ENCODE assay signal across 25 mouse cellular contexts in the genomic region with DNA sequence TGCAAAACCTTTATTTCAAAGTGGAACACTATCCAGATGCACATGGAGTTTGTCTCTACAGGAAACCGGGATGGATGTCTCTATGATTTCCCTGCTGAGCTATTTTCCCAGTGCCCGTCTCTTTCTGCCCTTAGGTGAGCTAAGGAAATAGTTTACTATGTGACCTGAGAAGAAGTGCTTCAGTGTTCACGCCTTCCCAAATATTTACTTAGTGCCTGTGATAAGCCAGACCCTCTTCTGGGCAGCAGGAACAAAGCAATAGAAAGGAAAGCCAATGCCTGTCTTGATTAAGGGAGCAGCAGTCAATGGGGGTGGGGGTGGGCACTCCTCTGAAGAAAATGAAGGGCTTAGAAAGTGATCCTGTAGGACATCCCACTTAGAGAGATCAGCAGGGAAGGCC.
DNase-seq lines count a peak whose midpoint lies in the region; ATAC-seq and TF ChIP-seq lines count a peak whose summit lies in the region.
"Had no signal": no experiment of that assay in that cellular context is flagged by ENCODE, and none has a peak within 500 bp of the region (broad histone marks: within the 10 kb centered on the region; RNA-seq: fewer than 3 reads in every experiment).

No protein-coding gene starts in this region.

- no peak overlapping the region; the same call in 1 of the 2 replicates for H3K27ac ChIP-seq in lung, embryonic 14.5 days (ENCODE audit: low read depth)
- no peak overlapping the region for H3K27ac ChIP-seq in stomach, embryonic 16.5 days (ENCODE audit: low read length)
- H3K27ac ChIP-seq: embryonic facial prominence, embryonic 12.5 days; embryonic facial prominence, embryonic 15.5 days; heart, embryonic 15.5 days; hindbrain, embryonic 10.5 days had no signal

- H3K4me1 ChIP-seq in lung, embryonic 14.5 days (ENCODE audit: insufficient read depth), result no peaks in the 10 kb centered on the region
- no peaks in the 10 kb centered on the region for H3K4me1 ChIP-seq in stomach, embryonic 16.5 days (ENCODE audit: control insufficient read depth, insufficient read depth, low read length)
- H3K4me1 ChIP-seq: embryonic facial prominence, embryonic 12.5 days; embryonic facial prominence, embryonic 15.5 days; hindbrain, embryonic 10.5 days had no signal

- H3K9ac ChIP-seq in lung, embryonic 14.5 days, result no peak overlapping the region
- no peak overlapping the region for H3K9ac ChIP-seq in stomach, embryonic 16.5 days (ENCODE audit: low read length)
- H3K9ac ChIP-seq: embryonic facial prominence, embryonic 12.5 days; embryonic facial prominence, embryonic 15.5 days; forebrain, postnatal 0 days; heart, embryonic 12.5 days; heart, embryonic 15.5 days; hindbrain, embryonic 13.5 days had no signal

- no peaks in the 10 kb centered on the region for H3K9me3 ChIP-seq in lung, embryonic 14.5 days (ENCODE audit: low read depth, low read length)
- H3K9me3 ChIP-seq in stomach, embryonic 16.5 days (replicated peaks; ENCODE audit: control insufficient read depth, low read length), result no peaks in the 10 kb centered on the region
- H3K9me3 ChIP-seq: embryonic facial prominence, embryonic 12.5 days; embryonic facial prominence, embryonic 15.5 days; heart, embryonic 12.5 days; heart, embryonic 15.5 days; hindbrain, embryonic 10.5 days; hindbrain, embryonic 13.5 days had no signal

- DNase-seq in lung, embryonic 14.5 days, result peak; percentile 4
- no peak for DNase-seq in lung, postnatal 4 days
- DNase-seq in lung, postnatal 36 days, result peak; percentile 33
- no peak for DNase-seq in lung, postnatal 10 days
- DNase-seq in frontal cortex, postnatal 14 days (ENCODE audit: low spot score in 2 of 2), result no peak
- DNase-seq: adrenal gland, adult 2 months; adrenal gland, postnatal 14 days; cerebellum, adult 11 months; cerebellum, adult 2 months; cerebellum, adult 9-11 months; cerebellum, postnatal 25 days; forebrain, postnatal 0 days; gastrocnemius, postnatal 25 days; heart, adult 18-20 months; heart, postnatal 10 days; heart, postnatal 36 days had no signal

- WGBS in lung, embryonic 14.5 days, result 38% methylated on average over 3 of the region's 3 CpGs
- WGBS in stomach, embryonic 16.5 days, result 30% methylated on average over 3 of the region's 3 CpGs

- H3K27me3 ChIP-seq in lung, embryonic 14.5 days (ENCODE audit: insufficient read depth, low read length), result no peaks in the 10 kb centered on the region
- H3K27me3 ChIP-seq in stomach, embryonic 16.5 days (ENCODE audit: control insufficient read depth, insufficient read depth, low read length), result no peaks in the 10 kb centered on the region
- H3K27me3 ChIP-seq: embryonic facial prominence, embryonic 12.5 days; embryonic facial prominence, embryonic 15.5 days; heart, embryonic 12.5 days; heart, embryonic 15.5 days; hindbrain, embryonic 13.5 days had no signal

- ATAC-seq in lung, embryonic 14.5 days (ENCODE audit: insufficient read depth), result no peak
- ATAC-seq in stomach, embryonic 16.5 days (ENCODE audit: insufficient read depth, low FRiP score), result peak; percentile 64; the same call in 1 of the 2 replicates
- ATAC-seq: CD4-positive, CD25-positive, alpha-beta regulatory T cell, adult 4 months; forebrain, embryonic 14.5 days had no signal

- H3K36me3 ChIP-seq in lung, embryonic 14.5 days (ENCODE audit: insufficient read depth), result no peaks in the 10 kb centered on the region
- H3K36me3 ChIP-seq in stomach, embryonic 16.5 days (ENCODE audit: control insufficient read depth, insufficient read depth, low read length), result no peaks in the 10 kb centered on the region
- H3K36me3 ChIP-seq: embryonic facial prominence, embryonic 12.5 days; embryonic facial prominence, embryonic 15.5 days; heart, embryonic 12.5 days; heart, embryonic 15.5 days; hindbrain, embryonic 10.5 days; hindbrain, embryonic 13.5 days had no signal

- no peak overlapping the region for H3K4me2 ChIP-seq in lung, embryonic 14.5 days
- no peak overlapping the region for H3K4me2 ChIP-seq in stomach, embryonic 16.5 days (ENCODE audit: low read depth, low read length)
- H3K4me2 ChIP-seq: embryonic facial prominence, embryonic 12.5 days; embryonic facial prominence, embryonic 15.5 days; heart, embryonic 12.5 days; heart, embryonic 15.5 days; hindbrain, embryonic 13.5 days had no signal

- no peak overlapping the region for H3K4me3 ChIP-seq in lung, embryonic 14.5 days (ENCODE audit: low read depth, low read length)
- H3K4me3 ChIP-seq in stomach, embryonic 16.5 days (replicated peaks; ENCODE audit: low read length), result no peak overlapping the region
- H3K4me3 ChIP-seq: embryonic facial prominence, embryonic 12.5 days; embryonic facial prominence, embryonic 15.5 days; heart, embryonic 12.5 days; heart, embryonic 15.5 days; hindbrain, embryonic 10.5 days; hindbrain, embryonic 13.5 days had no signal

- TF ChIP-seq CTCF in lung, embryonic 14.5 days (IDR thresholded peaks at IDR 0.05; ENCODE audit: low read depth), result no peak

Comparison
In these comparisons a context has a peak if more than half of its experiments do, and no peak if none do; other contexts are left out.
1. DNase-seq: peak in lung, embryonic 14.5 days (single experiment) and lung, postnatal 36 days (single experiment); none in lung, postnatal 4 days (0 of 2), lung, postnatal 10 days (single experiment) and frontal cortex, postnatal 14 days (0 of 2).